Mouse (Mus musculus) B cell, adult (primary cell): Measurements from ENCODE around the gene Ubxn10. TPM values are rescaled to one million over a fixed set of nuclear protein-coding genes. Genes with fewer than 3 reads are reported as not detected.

Experiments
- total RNA-seq: library from RNA; stranded (reverse); gene quantifications from 4 replicates; pipeline ENCODE4 v1.2.4, GENCODE M21; 2023; ENCODE audit not compliant: inconsistent age

Ubxn10 gene
- not detected in 4 replicates for total RNA-seq

GRCm38 (mm10) chr4:138737031-138737430 is at the start of gene Ubxn10:
Gene Ubxn10, minus strand, starts transcription at chr4:138737167.

DNA sequence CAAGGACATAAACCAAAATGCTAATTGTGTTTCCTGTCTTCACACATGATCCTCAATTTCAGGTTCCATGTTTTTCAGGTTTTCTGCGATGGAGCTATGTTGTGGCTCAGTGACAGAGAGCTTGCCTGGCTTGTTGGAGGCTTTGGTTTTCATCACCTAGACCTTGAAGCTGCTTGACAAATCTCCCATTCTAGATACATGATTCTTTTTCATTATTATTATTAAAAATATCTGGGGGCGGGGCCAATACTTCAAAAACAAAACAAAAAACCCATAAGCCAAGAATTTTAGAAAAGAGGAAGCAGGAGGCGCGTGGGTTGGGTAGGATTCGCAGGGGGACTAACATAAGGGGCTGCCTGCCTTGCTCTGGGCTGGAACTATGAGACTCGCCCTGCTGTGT is 38.5 kb upstream of the Ubxn10 start, which contains the start of gene Pla2g2d:
Gene Pla2g2d, plus strand, starts transcription at position 301 of the 400 bp plus-strand sequence.

GRCm38 (mm10) chr4:138757416-138757815 is 20.4 kb upstream of the Ubxn10 start, which contains the start of gene Pla2g2f:
Gene Pla2g2f, minus strand, starts transcription at chr4:138757626.

GRCm38 (mm10) chr4:138724354-138725126 is 12.4 kb downstream of the Ubxn10 start, which contains the start of gene Pla2g2c:
Gene Pla2g2c, plus strand, starts transcription at chr4:138724792.

Other genes with a start within 250 kb of the Ubxn10 start
- not detected in 4 replicates for gene Vwa5b1, start 101.3 kb downstream of the Ubxn10 start, total RNA-seq
- not detected in 4 replicates for gene Pla2g2c, start 12.4 kb downstream of the Ubxn10 start, total RNA-seq
- gene Pla2g2f, start 20.5 kb upstream of the Ubxn10 start, total RNA-seq: not detected in 4 replicates
- 0.32 TPM in 1 of 4 replicates, not detected in the others for gene Pla2g2d, start 38.6 kb upstream of the Ubxn10 start, total RNA-seq
- 0.57 TPM in 1 of 4 replicates, not detected in the others for gene Pla2g5, start 126.3 kb upstream of the Ubxn10 start, total RNA-seq
- gene Gm13030, start 136.8 kb upstream of the Ubxn10 start, total RNA-seq: not detected in 4 replicates
- gene Pla2g2e, start 140.8 kb upstream of the Ubxn10 start, total RNA-seq: not detected in 4 replicates
- 6.8 to 10.7 TPM (median 8.2 TPM) in 4 replicates for gene Otud3, start 176.8 kb upstream of the Ubxn10 start, total RNA-seq
- gene Rnf186, start 229.9 kb upstream of the Ubxn10 start, total RNA-seq: not detected in 4 replicates
- 33.6 to 40.4 TPM (median 35.9 TPM) in 4 replicates for gene Tmco4, start 235.7 kb upstream of the Ubxn10 start, total RNA-seq